Mouse (Mus musculus) olfactory bulb, adult 2 months (tissue): ENCODE data around the gene 1700024B05Rik. TPM values are rescaled to one million over a fixed set of nuclear protein-coding genes. Genes with fewer than 3 reads are reported as not detected.
"Not testable (repeated sequence)": the region's sequence is repeated elsewhere in the genome, so short reads cannot be mapped to it uniquely, and the experiment has no call there.

Experiments used
- H3K27ac ChIP-seq: fragments of 200-500 bp; 2 replicates; pipeline ENCODE4 v1.5.1; 2012; ENCODE audit warnings: low read depth, low read length; ENCODE audit not compliant: insufficient read depth
- H3K4me1 ChIP-seq: fragments of 200-500 bp; 2 replicates; pipeline ENCODE4 v1.6.1; 2012; ENCODE audit warnings: low read length; ENCODE audit not compliant: control insufficient read depth, insufficient read depth
- H3K4me3 ChIP-seq: fragments of 200-500 bp; 2 replicates; pipeline ENCODE4 v1.5.1; 2012; ENCODE audit warnings: mild to moderate bottlenecking, low read depth, low read length, moderate library complexity; ENCODE audit not compliant: insufficient read depth
- WGBS: fragments of 180-500 bp; shearing (Covaris S2); methylation state at CpG from one replicate; pipeline ENCODE4 v1.1.7; 2018; 5-methylcytosine and 5-hydroxymethylcytosine counted together
- polyA plus RNA-seq: library from polyadenylated mRNA; stranded (reverse); fragments of >200 nt; gene quantifications from 2 replicates; pipeline ENCODE4 v1.2.4, GENCODE M21; 2012; ENCODE audit warnings: low replicate concordance; ENCODE audit not compliant: missing spikeins, insufficient read depth, insufficient read length

The 1700024B05Rik gene
- polyA plus RNA-seq: not detected in 2 replicates

DNA sequence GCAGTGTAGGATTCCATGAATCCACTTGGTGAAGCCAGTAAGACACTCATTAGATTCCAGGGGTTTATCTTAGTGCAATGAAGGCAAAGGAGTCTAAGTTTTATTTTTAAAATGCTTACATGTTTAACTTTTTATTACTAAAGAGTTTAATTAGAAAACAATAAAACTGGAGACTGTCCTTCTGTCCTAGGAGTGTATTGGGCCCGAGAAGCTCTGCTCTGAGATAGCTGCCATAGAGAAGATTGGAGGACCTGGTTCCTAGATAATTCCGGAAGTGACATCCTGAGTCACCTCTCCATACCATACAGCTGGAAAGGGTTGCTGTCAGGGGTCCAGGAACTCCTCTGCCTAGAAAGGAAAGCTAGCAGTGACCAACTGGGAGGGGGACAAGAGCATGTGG, at the start of gene 1700024B05Rik:
Gene 1700024B05Rik, plus strand, starts transcription at position 301 of the 400 bp plus-strand sequence.
- not testable (repeated sequence) for H3K27ac ChIP-seq, H3K4me1 ChIP-seq, H3K4me3 ChIP-seq
- 84% methylated on average over 2 of the region's 2 CpGs for WGBS

DNA sequence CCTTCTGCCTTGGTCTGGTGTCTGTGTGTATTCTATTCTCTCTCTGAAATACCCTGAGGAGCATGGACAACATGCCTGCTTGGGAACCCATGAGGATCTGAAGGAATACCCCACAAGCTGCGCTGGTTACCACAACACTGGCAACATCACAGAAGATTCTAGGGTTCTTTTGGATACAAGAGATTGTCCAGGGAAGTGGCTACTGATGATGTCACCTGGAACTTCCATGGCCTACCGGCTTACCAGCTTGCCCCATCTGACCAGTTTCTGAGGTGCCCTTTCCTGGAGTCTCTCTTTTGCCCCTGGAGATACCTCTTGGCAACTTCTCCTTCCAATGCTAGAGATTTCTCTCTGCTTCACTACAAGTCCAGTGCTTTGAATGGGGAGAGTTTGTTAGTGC, 36.6 kb upstream of the 1700024B05Rik start, which contains the start of gene Gm7980:
Gene Gm7980, minus strand, starts transcription at position 101 of the 400 bp plus-strand sequence.
- WGBS: no CpG with 5 or more reads among the region's 2 CpGs
- not testable (repeated sequence) for H3K4me3 ChIP-seq, H3K4me1 ChIP-seq, H3K27ac ChIP-seq

DNA sequence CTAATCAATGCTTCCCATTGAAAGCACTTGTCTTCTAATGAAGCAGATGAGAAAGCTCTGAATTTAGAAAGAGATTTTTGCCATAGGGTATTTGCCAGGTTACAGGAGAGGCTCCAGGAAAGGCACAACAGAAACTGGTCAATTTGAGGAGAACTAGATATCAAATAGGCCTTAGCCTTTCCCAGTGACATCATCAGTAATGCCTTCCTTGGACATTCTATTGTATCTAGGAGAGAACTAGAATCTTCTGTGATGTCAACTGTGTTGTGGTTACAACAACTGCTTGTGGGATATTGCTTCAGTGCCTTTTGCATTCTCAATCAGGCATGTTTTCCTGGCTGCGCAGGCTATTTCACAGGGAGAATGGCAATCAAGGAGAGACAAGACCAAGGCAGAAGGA, 19.1 kb upstream of the 1700024B05Rik start, which contains the start of gene 1700049E17Rik1:
Gene 1700049E17Rik1, plus strand, starts transcription at position 301 of the 400 bp plus-strand sequence.
- H3K4me3 ChIP-seq, H3K27ac ChIP-seq, H3K4me1 ChIP-seq: not testable (repeated sequence)
- no CpG with 5 or more reads among the region's 1 CpGs for WGBS

DNA sequence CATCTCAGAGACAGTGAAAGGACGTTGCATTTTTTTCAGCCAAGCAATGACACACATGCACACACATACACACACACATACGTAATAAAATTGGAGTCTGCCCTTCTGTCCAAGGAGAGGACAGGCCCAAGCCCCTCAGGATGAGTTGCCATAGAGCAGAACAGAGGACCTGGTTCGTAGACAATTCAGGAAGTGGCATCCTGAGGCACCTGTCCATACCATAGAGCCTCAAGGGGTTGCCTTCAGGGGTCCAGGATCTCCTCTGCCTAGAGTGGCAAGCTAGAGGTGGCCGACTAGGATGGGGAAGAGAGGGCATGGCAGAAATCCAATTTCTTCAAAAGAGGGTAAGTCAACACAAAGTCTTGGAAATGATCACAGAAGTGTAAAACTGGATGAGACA, 20.3 kb downstream of the 1700024B05Rik start:
- H3K27ac ChIP-seq, H3K4me3 ChIP-seq, H3K4me1 ChIP-seq: not testable (repeated sequence)
- WGBS: 62% methylated on average over 4 of the region's 4 CpGs

DNA sequence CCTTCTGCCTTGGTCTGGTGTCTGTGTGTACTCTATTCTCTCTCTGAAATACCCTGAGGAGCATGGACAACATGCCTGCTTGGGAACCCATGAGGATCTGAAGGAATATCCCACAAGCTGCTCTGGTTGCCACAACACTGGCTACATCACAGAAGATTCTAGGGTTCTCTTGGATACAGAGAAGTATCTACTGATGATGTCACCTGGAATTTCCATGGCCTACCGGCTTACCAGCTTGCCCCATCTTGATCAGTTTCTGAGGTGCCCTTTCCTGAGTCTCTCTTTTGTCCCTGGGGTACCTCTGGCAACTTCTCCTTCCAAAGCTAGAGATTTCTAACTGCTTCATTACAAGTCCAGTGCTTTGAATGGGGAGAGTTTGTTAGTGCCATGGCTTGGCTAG, 24.0 kb downstream of the 1700024B05Rik start, which contains the start of gene Gm6401:
Gene Gm6401, minus strand, starts transcription at position 101 of the 400 bp plus-strand sequence.
- H3K4me1 ChIP-seq, H3K4me3 ChIP-seq, H3K27ac ChIP-seq: not testable (repeated sequence)
- 79% methylated on average over 1 of the region's 1 CpGs for WGBS

DNA sequence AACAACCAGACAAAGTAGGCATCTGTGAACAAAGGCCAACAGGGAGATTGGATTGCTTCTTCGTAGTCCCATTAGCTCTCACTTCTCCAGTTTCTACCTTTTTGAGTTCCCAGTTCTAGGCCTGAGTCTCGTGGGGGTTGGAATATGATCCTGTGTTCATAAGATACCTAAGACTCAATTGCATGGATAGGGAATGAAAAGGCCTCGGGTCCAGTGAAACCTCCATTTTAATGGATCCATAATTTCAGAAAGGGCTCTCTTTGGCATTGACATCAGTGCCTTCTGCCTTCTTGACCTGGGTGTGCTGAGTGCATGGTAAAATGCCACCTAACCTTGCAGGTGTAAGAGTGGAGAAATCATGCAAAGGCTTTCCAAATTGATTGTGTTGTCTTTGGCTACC, 24.8 kb downstream of the 1700024B05Rik start:
- 56% methylated on average over 3 of the region's 3 CpGs for WGBS
- not testable (repeated sequence) for H3K27ac ChIP-seq, H3K4me3 ChIP-seq, H3K4me1 ChIP-seq

DNA sequence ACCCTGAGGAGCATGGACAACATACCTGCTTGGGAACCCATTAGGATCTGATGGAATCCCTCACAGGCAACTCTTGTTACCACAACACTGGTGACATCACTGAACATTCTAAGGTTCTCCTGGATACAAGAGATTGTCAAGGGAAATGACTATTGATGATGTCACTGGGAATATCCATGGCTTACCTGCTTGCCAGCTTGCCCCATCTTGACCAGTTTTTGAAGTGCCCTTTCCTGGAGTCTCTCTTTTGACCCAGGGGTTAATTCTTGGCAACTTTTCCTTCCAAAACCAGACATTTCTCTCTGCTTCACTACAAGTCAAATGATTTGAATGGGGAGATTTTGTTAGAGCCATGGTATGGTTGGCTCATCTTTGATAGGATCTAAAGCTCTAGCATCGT, 39.4 kb downstream of the 1700024B05Rik start, which contains the start of gene Gm3543:
Gene Gm3543, minus strand, starts transcription at position 101 of the 400 bp plus-strand sequence.
- H3K4me3 ChIP-seq, H3K27ac ChIP-seq, H3K4me1 ChIP-seq: not testable (repeated sequence)
- WGBS: 67% methylated on average over 1 of the region's 1 CpGs

Other genes with a start within 250 kb of the 1700024B05Rik start
- not detected in 2 replicates for gene Gm8068, start 242.1 kb upstream of the 1700024B05Rik start, polyA plus RNA-seq
- not detected in 2 replicates for gene Gm7929, start 193.4 kb upstream of the 1700024B05Rik start, polyA plus RNA-seq
- not detected in 2 replicates for gene Gm47189, start 171.6 kb upstream of the 1700024B05Rik start, polyA plus RNA-seq
- gene Gm7980, start 36.7 kb upstream of the 1700024B05Rik start, polyA plus RNA-seq: not detected in 2 replicates
- gene 1700049E17Rik1, start 19.0 kb upstream of the 1700024B05Rik start, polyA plus RNA-seq: not detected in 2 replicates
- gene Gm6401, start 23.9 kb downstream of the 1700024B05Rik start, polyA plus RNA-seq: not detected in 2 replicates
- gene Gm3543, start 39.3 kb downstream of the 1700024B05Rik start, polyA plus RNA-seq: not detected in 2 replicates
- gene Gm7951, start 173.4 kb downstream of the 1700024B05Rik start, polyA plus RNA-seq: not detected in 2 replicates
- not detected in 2 replicates for gene Gm17027, start 218.6 kb downstream of the 1700024B05Rik start, polyA plus RNA-seq
- gene Gm3573, start 246.8 kb downstream of the 1700024B05Rik start, polyA plus RNA-seq: not detected in 2 replicates